Mouse (Mus musculus): Measurements from ENCODE around the gene Arhgap9.

Arhgap9 gene

GRCm38 (mm10) chr10:127321621-127322020 lies at the start of gene Arhgap9:
Gene Arhgap9 (plus strand): TSS chr10:127321964.
- DNase-seq: no peak

DNA sequence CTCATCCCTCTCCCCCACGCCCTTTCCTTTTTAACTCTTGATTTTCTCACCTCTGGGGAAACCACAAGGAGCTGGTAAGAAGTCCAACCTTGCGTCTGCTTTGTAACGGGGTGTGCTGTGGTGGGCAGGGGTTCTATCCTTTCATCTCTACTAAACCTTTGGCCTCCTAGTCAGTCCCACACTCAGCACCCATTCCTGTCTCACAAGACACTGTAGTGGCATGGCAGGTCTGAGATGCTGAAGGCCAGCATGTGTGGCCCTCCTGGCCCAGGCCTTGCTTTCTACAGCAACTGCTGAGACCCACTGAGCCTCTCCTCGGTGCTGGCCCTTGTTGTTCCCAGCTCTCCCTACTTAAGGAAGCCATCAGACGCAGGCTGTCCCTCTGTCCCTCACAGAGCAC lies 49.4 kb upstream of the Arhgap9 start:
- DNase-seq: no peak

GRCm38 (mm10) chr10:127274261-127275022 lies 47.3 kb upstream of the Arhgap9 start:
- no peak for DNase-seq

- DNase-seq: no peak
Measured at GRCm38 (mm10) chr10:127279730-127280129, 42.0 kb upstream of the Arhgap9 start.

DNA sequence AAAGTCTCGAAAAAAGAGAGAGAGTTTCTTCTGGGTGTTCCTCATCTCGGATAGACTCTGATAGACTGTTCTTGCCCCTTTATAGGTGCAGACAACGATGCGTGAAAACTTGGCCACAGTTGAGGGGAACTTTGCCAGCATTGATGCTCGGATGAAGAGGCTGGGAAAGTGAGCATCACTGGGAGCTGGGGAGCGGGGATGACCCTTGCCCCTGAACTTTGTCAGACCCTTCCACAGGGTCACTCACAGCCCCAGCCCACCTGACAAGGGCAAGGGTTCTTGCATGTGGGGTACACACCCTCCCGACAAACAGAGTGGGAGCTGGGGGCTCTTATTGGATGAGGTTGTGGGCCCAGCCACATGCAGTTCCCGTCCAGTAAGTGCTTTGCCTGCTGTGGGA lies 40.4 kb upstream of the Arhgap9 start:
- no peak for DNase-seq

DNA sequence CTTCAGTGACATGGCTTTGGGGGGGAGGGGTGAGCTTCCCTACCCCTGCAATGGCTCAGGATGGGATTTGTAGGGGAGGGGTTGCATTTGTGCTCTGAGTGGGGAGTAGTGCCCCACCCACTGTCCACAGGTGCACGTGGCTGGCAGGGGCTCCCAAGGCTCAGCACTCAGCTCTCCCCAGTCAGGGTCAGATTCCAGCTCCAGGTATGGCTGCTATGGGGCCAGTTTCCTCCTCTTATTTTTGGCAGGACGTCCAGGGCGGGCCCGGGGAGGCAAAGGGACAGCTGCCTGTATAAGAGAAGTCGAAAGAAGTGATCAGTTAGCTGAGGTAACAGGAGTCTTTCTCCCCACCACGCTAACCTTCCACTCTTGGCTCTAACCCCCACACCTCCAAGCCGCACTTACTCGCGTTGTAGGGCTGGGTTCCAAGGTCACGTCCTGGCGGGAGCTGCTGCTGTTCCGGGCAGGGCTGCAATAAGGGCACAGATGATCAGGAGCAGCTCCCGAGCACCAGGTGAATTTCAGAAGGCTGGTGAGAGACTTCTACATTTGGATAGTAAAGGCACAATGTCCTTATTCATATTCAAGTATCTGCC lies 39.0 kb upstream of the Arhgap9 start:
- DNase-seq: no peak

GRCm38 (mm10) chr10:127284105-127284622 lies 37.6 kb upstream of the Arhgap9 start:
- no peak for DNase-seq

DNA sequence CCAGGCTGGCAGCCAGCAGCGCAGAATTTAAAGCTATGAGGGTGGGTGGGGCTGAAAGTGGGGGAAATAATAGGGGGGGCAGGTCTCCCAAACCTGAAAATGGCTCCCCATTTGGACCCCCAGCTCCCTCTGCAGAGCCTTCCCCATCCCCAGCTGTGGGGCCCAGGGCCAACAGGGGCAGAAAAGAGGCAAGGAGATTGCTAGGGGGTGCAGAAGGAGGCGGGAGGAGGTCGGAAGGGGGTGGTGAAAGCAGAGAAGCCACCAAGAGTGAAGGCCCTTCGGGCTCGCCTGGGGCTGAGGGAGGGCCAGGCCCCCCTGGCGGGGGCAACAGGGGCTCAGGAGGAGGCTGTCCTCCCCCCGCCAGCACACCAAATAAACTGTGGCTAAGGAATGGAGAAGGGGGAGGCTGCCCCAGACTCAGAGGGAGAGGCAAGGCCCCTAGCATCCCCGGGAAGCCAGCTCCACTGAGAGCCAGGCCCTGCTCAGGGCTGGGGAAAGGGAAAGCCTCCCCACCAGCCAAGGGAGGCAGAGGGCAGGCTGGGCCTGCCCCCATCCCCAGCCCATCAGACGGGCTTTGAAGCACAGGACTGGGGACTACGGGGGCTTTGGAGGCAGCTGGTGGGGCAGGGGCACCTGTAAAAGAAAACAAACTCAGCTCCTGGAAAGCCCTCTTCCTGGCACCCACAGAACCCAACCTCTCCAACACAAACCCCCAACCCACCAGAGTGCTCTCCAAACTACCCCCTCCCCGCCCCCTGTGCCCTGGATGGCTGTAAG lies 36.9 kb upstream of the Arhgap9 start:
- no peak for DNase-seq

DNA sequence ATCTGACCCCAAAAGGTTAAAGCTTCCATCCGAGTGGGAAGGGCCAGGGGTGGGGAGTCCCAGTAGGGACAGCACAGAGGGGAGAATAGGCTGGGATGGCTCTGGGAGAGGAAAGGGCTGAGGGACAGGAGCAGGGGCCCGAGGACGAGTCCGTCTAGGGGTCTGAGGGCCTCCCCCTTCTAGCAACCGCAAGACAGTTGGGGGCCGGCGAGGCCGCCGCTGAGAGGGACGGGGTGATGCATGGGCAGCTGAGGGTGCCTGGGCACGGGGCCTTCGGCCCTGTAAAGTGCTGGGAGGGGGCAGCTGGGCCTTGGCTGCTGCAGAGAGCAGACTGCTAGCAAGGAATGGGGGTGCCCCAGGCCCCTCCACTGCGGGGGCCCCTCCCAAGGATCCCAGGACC lies 36.1 kb upstream of the Arhgap9 start:
- no peak for DNase-seq

GRCm38 (mm10) chr10:127286194-127286593 lies 35.6 kb upstream of the Arhgap9 start:
- DNase-seq: no peak

GRCm38 (mm10) chr10:127286730-127287129 lies 35.0 kb upstream of the Arhgap9 start:
- peak; percentile 67 for DNase-seq

GRCm38 (mm10) chr10:127287271-127287935 lies 34.4 kb upstream of the Arhgap9 start:
- DNase-seq: peak; percentile 58

GRCm38 (mm10) chr10:127287936-127288293 lies 33.8 kb upstream of the Arhgap9 start:
- peak; percentile 72 for DNase-seq

- peak; percentile 66 for DNase-seq
Measured at GRCm38 (mm10) chr10:127288328-127288799, 33.4 kb upstream of the Arhgap9 start.

DNA sequence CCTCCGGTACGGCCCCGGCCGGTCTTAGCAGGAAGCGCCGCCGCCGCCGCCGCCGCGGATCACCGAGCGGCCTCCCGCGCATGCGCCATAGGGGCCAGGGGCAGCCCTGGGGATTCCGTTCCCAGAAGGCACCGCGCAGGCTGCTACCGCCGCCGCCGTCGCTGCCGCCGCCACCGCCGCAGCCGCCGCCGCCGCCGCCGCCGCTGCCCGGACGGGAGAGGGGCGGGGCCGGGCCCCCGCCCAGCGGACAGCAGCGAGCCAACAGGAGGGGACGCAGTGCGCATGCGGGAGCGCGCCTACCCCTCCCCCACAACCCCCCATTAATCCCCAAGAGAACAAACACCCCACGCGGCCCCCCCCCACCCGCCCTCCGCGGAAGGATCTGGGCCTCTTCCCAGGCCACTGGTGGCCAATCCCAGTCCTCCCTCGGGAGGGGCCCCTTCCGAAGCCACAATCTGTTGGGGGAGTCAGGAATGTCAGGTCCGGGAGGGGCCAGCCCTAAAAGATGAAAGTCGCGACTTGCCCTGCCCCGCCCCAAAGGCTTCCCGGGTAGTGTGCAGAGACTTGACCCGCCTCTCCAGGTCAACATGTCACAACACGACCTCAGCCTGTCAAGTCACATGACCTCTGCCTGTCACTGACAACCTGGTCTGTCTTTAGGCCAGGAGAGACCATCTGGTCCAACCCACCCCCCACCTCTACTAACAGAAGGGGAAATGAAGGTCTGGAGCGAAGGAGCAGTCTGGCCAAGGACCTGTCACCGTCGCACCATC lies 32.8 kb upstream of the Arhgap9 start, which contains the start of gene Mbd6:
TSS of gene Mbd6 (minus strand) at position 219 of the 773 bp plus-strand sequence.
- peak; percentile 95 for DNase-seq

DNA sequence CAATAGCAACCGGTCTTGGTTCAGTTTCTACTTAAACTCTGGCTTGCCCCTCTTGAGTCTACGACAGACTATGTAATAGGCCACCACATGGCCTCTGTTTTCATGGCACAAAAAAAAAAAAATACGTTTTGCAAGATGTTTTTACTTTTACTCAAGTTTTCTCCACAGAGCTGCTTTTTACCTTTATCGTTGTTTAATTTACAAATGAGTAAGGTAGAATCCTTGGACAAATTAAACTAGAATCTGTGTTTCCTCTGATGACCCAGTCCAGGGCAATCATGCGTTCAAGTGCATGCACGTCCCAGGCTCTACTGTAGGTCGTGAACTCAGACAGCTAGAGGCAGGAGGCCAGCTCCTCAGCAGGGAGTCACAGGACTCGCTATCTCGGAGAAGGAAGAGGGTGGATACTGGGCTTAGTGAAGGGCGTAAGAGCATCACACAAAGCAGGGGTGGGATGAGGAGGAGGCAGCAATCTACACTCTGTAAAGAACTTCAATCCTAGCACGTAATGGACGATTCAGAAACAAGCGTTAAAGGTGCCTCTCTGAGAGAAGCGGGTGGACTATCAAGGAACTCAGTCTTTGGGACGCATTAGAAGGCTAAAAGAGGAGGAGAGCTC lies 32.1 kb upstream of the Arhgap9 start:
- DNase-seq: peak; percentile 90

- DNase-seq: peak; percentile 100
Measured at GRCm38 (mm10) chr10:127290307-127290929, 31.3 kb upstream of the Arhgap9 start.

- peak; percentile 82 for DNase-seq
Measured at GRCm38 (mm10) chr10:127290930-127291880, 30.6 kb upstream of the Arhgap9 start.

GRCm38 (mm10) chr10:127291881-127292638 lies 29.7 kb upstream of the Arhgap9 start:
- no peak for DNase-seq
